Mouse (Mus musculus): ENCODE data around the gene Tsg101.
"Not testable (repeated sequence)": the region's sequence is repeated elsewhere in the genome, so short reads cannot be mapped to it uniquely, and the experiment has no call there.

Gene Tsg101

GRCm38 (mm10) chr7:46919551-46920176 lies at the start of gene Tsg101:
TSS of gene Tsg101 (minus strand) at chr7:46919969.
- peak; percentile 95 for DNase-seq

- no peak for DNase-seq
These were observed 44.3 kb upstream of the Tsg101 start for GRCm38 (mm10) chr7:46964070-46964469.

GRCm38 (mm10) chr7:46962806-46963618 lies 43.2 kb upstream of the Tsg101 start:
- DNase-seq: peak; percentile 81

GRCm38 (mm10) chr7:46962132-46962531 lies 42.4 kb upstream of the Tsg101 start:
- DNase-seq: peak; percentile 11

- DNase-seq: no peak
These were observed 41.2 kb upstream of the Tsg101 start for GRCm38 (mm10) chr7:46960991-46961390.

- DNase-seq: no peak
These were observed 39.1 kb upstream of the Tsg101 start for GRCm38 (mm10) chr7:46958853-46959252.

GRCm38 (mm10) chr7:46957831-46958691 lies 38.3 kb upstream of the Tsg101 start, which contains the start of gene Uevld:
TSS of gene Uevld (minus strand) at chr7:46958527.
- peak; percentile 96 for DNase-seq

- DNase-seq: peak; percentile 63
These were observed 16.1 kb upstream of the Tsg101 start for GRCm38 (mm10) chr7:46935847-46936246.

- peak; percentile 13 for DNase-seq
These were observed 15.0 kb upstream of the Tsg101 start for GRCm38 (mm10) chr7:46934788-46935187.

GRCm38 (mm10) chr7:46931370-46931769 lies 11.6 kb upstream of the Tsg101 start:
- no peak for DNase-seq

- DNase-seq: no peak
These were observed 8.5 kb upstream of the Tsg101 start for GRCm38 (mm10) chr7:46928291-46928690.

GRCm38 (mm10) chr7:46922075-46922474 lies 2.3 kb upstream of the Tsg101 start:
- DNase-seq: no peak

GRCm38 (mm10) chr7:46918678-46919371 lies 944 bp downstream of the Tsg101 start:
- no peak for DNase-seq

- no peak for DNase-seq
These were observed 3.4 kb downstream of the Tsg101 start for GRCm38 (mm10) chr7:46916376-46916775.

GRCm38 (mm10) chr7:46911250-46911649 lies 8.5 kb downstream of the Tsg101 start:
- DNase-seq: no peak

- DNase-seq: no peak
These were observed 20.4 kb downstream of the Tsg101 start for GRCm38 (mm10) chr7:46899343-46899742.

- DNase-seq: no peak
These were observed 24.3 kb downstream of the Tsg101 start for GRCm38 (mm10) chr7:46895511-46895910.

GRCm38 (mm10) chr7:46883304-46883703 lies 36.5 kb downstream of the Tsg101 start:
- no peak for DNase-seq

- not testable (repeated sequence) for DNase-seq
These were observed 37.8 kb downstream of the Tsg101 start for GRCm38 (mm10) chr7:46881941-46882340.

- DNase-seq: no peak
These were observed 38.8 kb downstream of the Tsg101 start for GRCm38 (mm10) chr7:46880992-46881391.

GRCm38 (mm10) chr7:46879851-46880250 lies 39.9 kb downstream of the Tsg101 start:
- peak; percentile 40 for DNase-seq

GRCm38 (mm10) chr7:46877255-46877654 lies 42.5 kb downstream of the Tsg101 start:
- DNase-seq: no peak

- DNase-seq: no peak
These were observed 42.9 kb downstream of the Tsg101 start for GRCm38 (mm10) chr7:46876841-46877240.
